Mouse (Mus musculus): ENCODE data around the gene Tspan8. TPM values are rescaled to one million over a fixed set of nuclear protein-coding genes. Genes with fewer than 3 reads are reported as not detected.

The Tspan8 gene
- polyA plus RNA-seq, 1 experiment from 2014 or later = 2.2 TPM

GRCm38 (mm10) chr10:115860210-115860880, 43.7 kb downstream of the Tspan8 start:
- 76% methylated on average over 11 of the region's 15 CpGs for WGBS
- no peak overlapping the region for H3K27ac ChIP-seq
- H3K9me3 ChIP-seq (replicated peaks) = no peaks in the 10 kb centered on the region
- no peak overlapping the region for H3K4me3 ChIP-seq
- no peak for ATAC-seq (ENCODE audit: low FRiP score)
- H3K4me1 ChIP-seq = no peaks in the 10 kb centered on the region
- no peak overlapping the region for H3K9ac ChIP-seq
- H3K36me3 ChIP-seq = no peaks in the 10 kb centered on the region
- no peak overlapping the region for H3K4me2 ChIP-seq (replicated peaks)
- no peaks in the 10 kb centered on the region for H3K27me3 ChIP-seq

- no peaks in the 10 kb centered on the region for H3K27me3 ChIP-seq
- H3K36me3 ChIP-seq = no peaks in the 10 kb centered on the region
- ATAC-seq (ENCODE audit: low FRiP score) = no peak
- H3K9ac ChIP-seq = no peak overlapping the region
- no peaks in the 10 kb centered on the region for H3K9me3 ChIP-seq (replicated peaks)
- no peaks in the 10 kb centered on the region for H3K4me1 ChIP-seq
- H3K4me2 ChIP-seq (replicated peaks) = no peak overlapping the region
- 63% methylated on average over 5 of the region's 5 CpGs for whole genome bisulfite sequencing
- H3K27ac ChIP-seq = no peak overlapping the region
- no peak overlapping the region for H3K4me3 ChIP-seq
Measured at GRCm38 (mm10) chr10:115861967-115862366, 45.3 kb downstream of the Tspan8 start.

GRCm38 (mm10) chr10:115882757-115883156, 66.1 kb downstream of the Tspan8 start:
- ATAC-seq (ENCODE audit: low FRiP score) = no peak
- Histone ChIP-seq H3K27me3 (no peaks in the 10 kb centered on the region), H3K9me3 (replicated peaks) (no peaks in the 10 kb centered on the region), H3K36me3 (no peaks in the 10 kb centered on the region), H3K4me1 (no peaks in the 10 kb centered on the region), H3K27ac (no peak overlapping the region), H3K4me2 (replicated peaks) (no peak overlapping the region), H3K4me3 (no peak overlapping the region), H3K9ac (no peak overlapping the region)
- 90% methylated on average over 5 of the region's 5 CpGs for WGBS

GRCm38 (mm10) chr10:115891924-115892323, 75.3 kb downstream of the Tspan8 start:
- Histone ChIP-seq H3K4me1 (no peaks in the 10 kb centered on the region), H3K27me3 (no peaks in the 10 kb centered on the region), H3K4me3 (no peak overlapping the region), H3K27ac (no peak overlapping the region), H3K4me2 (replicated peaks) (no peak overlapping the region), H3K36me3 (no peaks in the 10 kb centered on the region), H3K9ac (no peak overlapping the region), H3K9me3 (replicated peaks) (no peaks in the 10 kb centered on the region)
- 71% methylated on average over 4 of the region's 4 CpGs for WGBS
- ATAC-seq (ENCODE audit: low FRiP score) = no peak

- no peak overlapping the region for H3K9ac ChIP-seq
- H3K4me3 ChIP-seq = no peak overlapping the region
- H3K4me2 ChIP-seq (replicated peaks) = no peak overlapping the region
- H3K36me3 ChIP-seq = no peaks in the 10 kb centered on the region
- no peak overlapping the region for H3K27ac ChIP-seq
- no peak for ATAC-seq (ENCODE audit: low FRiP score)
- H3K4me1 ChIP-seq = no peaks in the 10 kb centered on the region
- no peaks in the 10 kb centered on the region for H3K9me3 ChIP-seq (replicated peaks)
- H3K27me3 ChIP-seq = no peaks in the 10 kb centered on the region
- WGBS = 75% methylated on average over 6 of the region's 6 CpGs
Measured at GRCm38 (mm10) chr10:115892973-115893372, 76.3 kb downstream of the Tspan8 start.

- WGBS = 83% methylated on average over 5 of the region's 5 CpGs
- H3K9ac ChIP-seq = no peak overlapping the region
Measured at GRCm38 (mm10) chr10:115894045-115894444, 77.4 kb downstream of the Tspan8 start.

DNA sequence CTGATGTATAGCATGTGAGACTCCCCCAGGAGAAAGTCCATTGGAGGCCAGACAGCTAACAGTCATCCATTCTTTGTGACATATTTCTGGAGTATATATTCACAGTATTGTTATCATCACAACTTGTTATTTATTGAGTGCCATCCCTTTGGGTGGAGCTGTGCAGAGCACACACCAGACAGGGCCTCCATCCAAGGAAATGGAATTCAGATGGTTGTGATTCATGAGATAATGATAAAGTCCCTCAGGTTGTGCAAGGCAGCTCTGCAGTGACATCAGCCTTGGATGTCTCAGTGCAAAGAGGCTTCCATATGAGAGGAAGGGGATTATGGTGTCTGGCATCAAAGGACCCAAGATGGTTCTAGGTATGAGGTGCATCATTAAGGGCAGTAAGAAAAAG, 80.1 kb downstream of the Tspan8 start:
- ATAC-seq (ENCODE audit: low FRiP score) = no peak
- Histone ChIP-seq H3K4me3 (no peak overlapping the region), H3K27ac (no peak overlapping the region), H3K9me3 (replicated peaks) (no peaks in the 10 kb centered on the region), H3K36me3 (no peaks in the 10 kb centered on the region), H3K27me3 (no peaks in the 10 kb centered on the region), H3K4me2 (replicated peaks) (no peak overlapping the region), H3K4me1 (no peaks in the 10 kb centered on the region), H3K9ac (no peak overlapping the region)

More at GRCm38 (mm10) chr10:115894045-115894444, 77.4 kb downstream of the Tspan8 start:
- no peak overlapping the region for H3K27ac ChIP-seq
- no peak overlapping the region for H3K4me3 ChIP-seq
- no peak overlapping the region for H3K4me2 ChIP-seq (replicated peaks)
- no peaks in the 10 kb centered on the region for H3K36me3 ChIP-seq
- no peak for ATAC-seq (ENCODE audit: low FRiP score)
- H3K27me3 ChIP-seq = no peaks in the 10 kb centered on the region
- H3K9me3 ChIP-seq (replicated peaks) = no peaks in the 10 kb centered on the region
- H3K4me1 ChIP-seq = no peaks in the 10 kb centered on the region

DNA sequence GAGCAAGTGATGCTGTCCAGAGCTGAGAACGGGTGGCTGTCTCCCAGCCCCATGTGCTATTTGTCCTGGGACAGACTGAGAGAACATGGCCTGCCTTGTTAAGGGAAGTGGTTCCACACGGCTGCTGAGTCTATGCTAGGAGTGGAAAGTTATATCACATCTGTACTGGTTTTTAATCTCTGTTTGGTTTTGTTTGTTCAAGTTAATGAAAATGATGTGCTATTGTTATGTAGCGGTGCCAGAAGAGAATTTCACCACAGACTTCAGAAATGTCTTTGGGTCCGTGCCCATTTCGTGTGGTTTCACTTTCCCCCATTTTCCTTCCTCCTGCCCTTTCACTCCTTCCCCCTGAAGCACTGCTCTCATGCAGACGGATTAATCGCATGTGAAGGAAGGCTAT, 80.6 kb downstream of the Tspan8 start:
- Histone ChIP-seq H3K9me3 (replicated peaks) (no peaks in the 10 kb centered on the region), H3K27me3 (no peaks in the 10 kb centered on the region), H3K36me3 (no peaks in the 10 kb centered on the region), H3K4me3 (no peak overlapping the region), H3K4me2 (replicated peaks) (no peak overlapping the region), H3K4me1 (no peaks in the 10 kb centered on the region), H3K9ac (no peak overlapping the region), H3K27ac (no peak overlapping the region)
- WGBS = 84% methylated on average over 7 of the region's 7 CpGs
- no peak for ATAC-seq (ENCODE audit: low FRiP score)

Other genes starting within 250 kb of the Tspan8 start
- gene A930009A15Rik, start 246.8 kb upstream of the Tspan8 start, polyA plus RNA-seq (2016; fragmentation: Nextera tagmentation; extraction: Ambion mirVana) = 0.70 and 0.72 TPM in 2 replicates
- 7.9 and 8.1 TPM in 2 replicates for gene Lgr5, start 229.1 kb upstream of the Tspan8 start, polyA plus RNA-seq (2016; fragmentation: Nextera tagmentation; extraction: Ambion mirVana)
- 4.6 and 6.6 TPM in 2 replicates for gene Ptprr, start 201.4 kb downstream of the Tspan8 start, polyA plus RNA-seq (2016; fragmentation: Nextera tagmentation; extraction: Ambion mirVana)

Measured in hindbrain, embryonic 12.5 days (tissue).